Mouse (Mus musculus) limb, embryonic 14.5 days (tissue): ENCODE measurements around the gene Plxna4. TPM values are rescaled to one million over a fixed set of nuclear protein-coding genes. Genes with fewer than 3 reads are reported as not detected.

Experiments
- ATAC-seq: fragments of 200-750 bp; cut with Nextera tagmentation; 2 replicates; pipeline ENCODE4 v1.8.0; 2017; ENCODE audit warnings: low read depth, moderate number of reproducible peaks, moderate TSS enrichment; ENCODE audit not compliant: low FRiP score
- DNase-seq: peaks from one replicate; pipeline ENCODE4 v3.0.0-alpha.2; 2015; ENCODE audit warnings: low spot score
- H3K27ac ChIP-seq: fragments of 300-500 bp; sonication (generic); replicated peaks from 2 replicates; pipeline ENCODE4 v1.5.1; 2014; ENCODE audit warnings: low read depth, mild to moderate bottlenecking, low read length, moderate library complexity, mixed read lengths
- H3K27me3 ChIP-seq: fragments of 300-500 bp; sonication (generic); 2 replicates; pipeline ENCODE4 v1.6.1; 2014; ENCODE audit warnings: low read length, mixed read lengths; ENCODE audit not compliant: control insufficient read depth, insufficient read depth
- H3K36me3 ChIP-seq: fragments of 300-500 bp; sonication (generic); 2 replicates; pipeline ENCODE4 v1.6.1; 2014; ENCODE audit warnings: mild to moderate bottlenecking, low read length, moderate library complexity, mixed read lengths; ENCODE audit not compliant: control insufficient read depth, insufficient read depth
- H3K4me1 ChIP-seq: fragments of 300-500 bp; sonication (generic); 2 replicates; pipeline ENCODE4 v1.6.1; 2014; ENCODE audit warnings: antibody characterized with exemption, low read length, mixed read lengths; ENCODE audit not compliant: control insufficient read depth, insufficient read depth
- H3K4me2 ChIP-seq: fragments of 300-500 bp; sonication (generic); replicated peaks from 2 replicates; pipeline ENCODE4 v1.6.1; 2014; ENCODE audit warnings: low read depth, mild to moderate bottlenecking, low read length, moderate library complexity; ENCODE audit not compliant: severe bottlenecking
- H3K4me3 ChIP-seq: fragments of 300-500 bp; sonication (generic); replicated peaks from 2 replicates; pipeline ENCODE4 v1.5.1; 2014; ENCODE audit warnings: low read length
- H3K9ac ChIP-seq: fragments of 300-500 bp; sonication (generic); 2 replicates; pipeline ENCODE4 v1.6.1; 2014; ENCODE audit warnings: mild to moderate bottlenecking, low read depth, low read length, moderate library complexity; ENCODE audit not compliant: severe bottlenecking
- H3K9me3 ChIP-seq: fragments of 300-500 bp; sonication (generic); 2 replicates; pipeline ENCODE4 v1.6.1; 2016; ENCODE audit warnings: low read length; ENCODE audit not compliant: control insufficient read depth
- POLR2A ChIP-seq: fragments of 200-500 bp; IDR thresholded peaks from 2 replicates; pipeline ENCODE4 v1.8.0; 2012; ENCODE audit warnings: inconsistent platforms, mild to moderate bottlenecking, moderate library complexity, borderline replicate concordance; ENCODE audit not compliant: insufficient read depth, insufficient read length; ENCODE audit errors: extremely low read depth
- WGBS: fragments of 180-500 bp; shearing (Covaris S2); extraction: QIAGEN DNeasy Blood & Tissue Kit; methylation state at CpG from one replicate; pipeline ENCODE4 v1.1.7; 2014; 5-methylcytosine and 5-hydroxymethylcytosine counted together
- polyA plus RNA-seq, 2 experiments: library from polyadenylated mRNA; depleted of rRNA in 1 of 2; stranded (reverse) in 1 of 2; unstranded in 1 of 2; fragments of >200 nt; fragmentation: Nextera tagmentation in 1 of 2; extraction: Ambion mirVana in 1 of 2; gene quantifications; 2 replicates each; pipeline versions ENCODE4 v1.2.1 to v1.2.3; 2012 to 2014

Gene Plxna4
- polyA plus RNA-seq, 2 experiments: 4.4 to 6.4 TPM

GRCm38 (mm10) chr6:32402560-32403235 lies 185.3 kb downstream of the Plxna4 start:
- H3K9me3 ChIP-seq: no peaks in the 10 kb centered on the region
- no peaks in the 10 kb centered on the region for H3K36me3 ChIP-seq
- whole genome bisulfite sequencing: 71% methylated on average over 3 of the region's 3 CpGs
- TF ChIP-seq POLR2A: no peak
- H3K27ac ChIP-seq: no peak overlapping the region
- H3K4me3 ChIP-seq: no peak overlapping the region
- H3K4me2 ChIP-seq: no peak overlapping the region
- H3K4me1 ChIP-seq: peaks cover 12% of the 10 kb centered on the region
- no peaks in the 10 kb centered on the region for H3K27me3 ChIP-seq
- H3K9ac ChIP-seq: no peak overlapping the region
- no peak for ATAC-seq
- no peak for DNase-seq

- H3K9me3 ChIP-seq: no peaks in the 10 kb centered on the region
- no peaks in the 10 kb centered on the region for H3K36me3 ChIP-seq
- peaks cover 16% of the 10 kb centered on the region for H3K4me1 ChIP-seq
- 97% methylated on average over 3 of the region's 3 CpGs for WGBS
- ATAC-seq (no peak), DNase-seq (no peak)
- no peak overlapping the region for H3K9ac ChIP-seq
- no peak overlapping the region for H3K4me2 ChIP-seq
- no peaks in the 10 kb centered on the region for H3K27me3 ChIP-seq
- H3K4me3 ChIP-seq: no peak overlapping the region
- no peak for TF ChIP-seq POLR2A
- no peak overlapping the region for H3K27ac ChIP-seq
Observed at GRCm38 (mm10) chr6:32398261-32398660, 189.7 kb downstream of the Plxna4 start.

DNA sequence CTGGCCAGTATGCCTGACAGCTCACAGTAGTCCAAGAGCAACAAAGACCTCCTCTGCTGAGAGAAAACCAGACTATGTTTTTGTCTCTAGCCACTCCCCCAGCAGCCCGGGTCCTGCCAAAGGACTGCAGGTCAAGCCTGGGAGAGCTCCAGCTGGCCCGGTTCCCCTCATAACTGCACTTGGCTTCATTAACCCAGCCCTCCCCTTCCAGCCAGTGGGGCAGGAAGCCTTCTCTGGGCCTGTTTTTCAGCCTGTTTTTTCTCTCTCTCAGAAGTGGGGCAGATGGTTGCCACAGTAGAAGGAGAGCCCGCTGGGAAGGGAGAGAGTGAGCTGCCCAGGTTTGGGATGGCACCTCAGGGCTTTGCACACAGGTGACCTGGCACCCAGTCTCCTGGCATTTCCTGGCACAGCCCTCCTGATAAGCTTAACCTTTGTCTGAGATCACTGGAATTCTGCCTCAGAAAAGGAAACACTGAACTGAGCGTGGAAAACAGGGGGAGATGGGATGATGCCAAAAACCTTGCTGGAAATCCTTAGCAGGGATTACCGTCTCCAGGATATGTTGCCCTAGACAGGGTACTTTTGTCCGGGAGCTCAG lies 190.8 kb downstream of the Plxna4 start:
- Histone ChIP-seq H3K4me2 (no peak overlapping the region), H3K9me3 (no peaks in the 10 kb centered on the region), H3K9ac (0 out of 2 replicates have a peak overlapping the region, but pooled peaks have one; percentile 21), H3K4me1 (peaks cover 16% of the 10 kb centered on the region), H3K27ac (peak overlapping the region; percentile 58; the same call in 1 of the 2 replicates), H3K4me3 (no peak overlapping the region), H3K36me3 (no peaks in the 10 kb centered on the region), H3K27me3 (no peaks in the 10 kb centered on the region)
- no peak for TF ChIP-seq POLR2A
- WGBS: 25% methylated on average over 6 of the region's 6 CpGs
- peak; percentile 75 for DNase-seq
- ATAC-seq: peak; percentile 63; the same call in 1 of the 2 replicates

- Histone ChIP-seq H3K4me2 (no peak overlapping the region), H3K9ac (no peak overlapping the region), H3K4me3 (no peak overlapping the region), H3K27me3 (no peaks in the 10 kb centered on the region), H3K27ac (no peak overlapping the region), H3K36me3 (no peaks in the 10 kb centered on the region), H3K9me3 (no peaks in the 10 kb centered on the region), H3K4me1 (peaks cover 12% of the 10 kb centered on the region)
- WGBS: 90% methylated on average over 9 of the region's 9 CpGs
- TF ChIP-seq POLR2A: no peak
- DNase-seq: no peak
- ATAC-seq: no peak
Observed at GRCm38 (mm10) chr6:32395415-32395814, 192.6 kb downstream of the Plxna4 start.

GRCm38 (mm10) chr6:32392262-32392661 lies 195.7 kb downstream of the Plxna4 start:
- 66% methylated on average over 2 of the region's 2 CpGs for WGBS
- DNase-seq (no peak), ATAC-seq (no peak)
- peaks cover 5% of the 10 kb centered on the region for H3K4me1 ChIP-seq
- no peak overlapping the region for H3K4me3 ChIP-seq
- no peak overlapping the region for H3K27ac ChIP-seq
- H3K27me3 ChIP-seq: no peaks in the 10 kb centered on the region
- H3K36me3 ChIP-seq: no peaks in the 10 kb centered on the region
- H3K9me3 ChIP-seq: no peaks in the 10 kb centered on the region
- no peak for TF ChIP-seq POLR2A
- H3K4me2 ChIP-seq: no peak overlapping the region
- no peak overlapping the region for H3K9ac ChIP-seq
